1 mouse cellular context compared by ENCODE assay signal in genomic region chr5:136396699-136397098, GRCm38 (mm10).
A peak's percentile ranks its signal among the peaks of the same experiment; 100 is the strongest.
TF ChIP-seq lines count a peak whose summit lies in the region.

No protein-coding gene starts in this region.

TF ChIP-seq in CH12.LX, 34 proteins besides CTCF, POLR2A, EP300 and RAD21 (continued from another document):
- TF ChIP-seq PAX5 (IDR thresholded peaks at IDR 0.05; ENCODE audit: low read length): no peak
- peak; percentile 61; the same call in 1 of the 2 replicates for TF ChIP-seq CHD2 (IDR thresholded peaks at IDR 0.05; ENCODE audit: low read length)
- no peak for TF ChIP-seq MAZ (IDR thresholded peaks at IDR 0.05; ENCODE audit: low read depth, low read length)
- TF ChIP-seq USF1 (IDR thresholded peaks at IDR 0.05; ENCODE audit: low read depth, low read length): no peak
- no peak for TF ChIP-seq HCFC1 (IDR thresholded peaks at IDR 0.05; ENCODE audit: low read depth, low read length)
- TF ChIP-seq SMC3 (IDR thresholded peaks at IDR 0.05; ENCODE audit: low read depth, low read length): peak; percentile 13; the same call in 1 of the 2 replicates
- TF ChIP-seq SIN3A (IDR thresholded peaks at IDR 0.05; ENCODE audit: low read length): peak; percentile 56; the same call in 1 of the 2 replicates
- no peak for TF ChIP-seq ZC3H11A (IDR thresholded peaks at IDR 0.05; ENCODE audit: low read depth, low read length)
- peak; percentile 99 for TF ChIP-seq IRF4 (IDR thresholded peaks at IDR 0.05; ENCODE audit: low read depth, low read length)
- TF ChIP-seq MYC (IDR thresholded peaks at IDR 0.05; ENCODE audit: low read depth, low read length): peak; percentile 67; the same call in 1 of the 2 replicates
- peak; percentile 68 for TF ChIP-seq MEF2A (IDR thresholded peaks at IDR 0.05; ENCODE audit: borderline replicate concordance, low read depth, low read length)
- no peak for TF ChIP-seq ZNF384 (IDR thresholded peaks at IDR 0.05; ENCODE audit: low read depth, low read length)
- no peak for TF ChIP-seq KAT2A (IDR thresholded peaks at IDR 0.05; ENCODE audit: insufficient replicate concordance, low read length)
- TF ChIP-seq JUND (conservative IDR thresholded peaks at IDR 0.05; ENCODE audit: low read depth, low read length): peak; percentile 96
- no peak for TF ChIP-seq ELF1 (IDR thresholded peaks at IDR 0.05; ENCODE audit: low read depth, low read length)
